Mouse (Mus musculus): ENCODE measurements at regions not wholly inside any gene's neighbourhood (a gene's known extent, or its start where the extent isn't known, plus 50 kb on each side); places are given as distances from the start of the nearest gene placed in this dataset.

- no peaks in the 10 kb centered on the region for H3K36me3 ChIP-seq
- H3K27me3 ChIP-seq (replicated peaks) = peaks cover 24% of the 10 kb centered on the region; the same call in 1 of the 2 replicates
- peaks cover 9% of the 10 kb centered on the region; the same call in 1 of the 2 replicates for H3K4me1 ChIP-seq
- no peak for ATAC-seq
- H3K4me2 ChIP-seq = no peak overlapping the region
- no peaks in the 10 kb centered on the region for H3K9me3 ChIP-seq (replicated peaks)
- no peak overlapping the region for H3K27ac ChIP-seq
- no peak overlapping the region for H3K9ac ChIP-seq
- 76% methylated on average over 17 of the region's 17 CpGs for WGBS (ENCODE audit: insufficient replicate concordance)
- no peak overlapping the region for H3K4me3 ChIP-seq
These were observed 147.0 kb downstream of the Setd4 start for GRCm38 (mm10) chr16:93456706-93457425.

GRCm38 (mm10) chr16:93454080-93454997 is 149.5 kb downstream of the Setd4 start:
- H3K9ac ChIP-seq = no peak overlapping the region
- no peak overlapping the region for H3K4me2 ChIP-seq
- H3K9me3 ChIP-seq (replicated peaks) = no peaks in the 10 kb centered on the region
- 25% methylated on average over 8 of the region's 8 CpGs for WGBS (ENCODE audit: insufficient replicate concordance)
- H3K36me3 ChIP-seq = no peaks in the 10 kb centered on the region
- H3K27me3 ChIP-seq (replicated peaks) = peaks cover 15% of the 10 kb centered on the region; the same call in 1 of the 2 replicates
- no peak overlapping the region for H3K4me3 ChIP-seq
- peak; percentile 53; the same call in 1 of the 2 replicates for ATAC-seq
- peaks cover 9% of the 10 kb centered on the region; the same call in 1 of the 2 replicates for H3K4me1 ChIP-seq
- no peak overlapping the region for H3K27ac ChIP-seq

DNA sequence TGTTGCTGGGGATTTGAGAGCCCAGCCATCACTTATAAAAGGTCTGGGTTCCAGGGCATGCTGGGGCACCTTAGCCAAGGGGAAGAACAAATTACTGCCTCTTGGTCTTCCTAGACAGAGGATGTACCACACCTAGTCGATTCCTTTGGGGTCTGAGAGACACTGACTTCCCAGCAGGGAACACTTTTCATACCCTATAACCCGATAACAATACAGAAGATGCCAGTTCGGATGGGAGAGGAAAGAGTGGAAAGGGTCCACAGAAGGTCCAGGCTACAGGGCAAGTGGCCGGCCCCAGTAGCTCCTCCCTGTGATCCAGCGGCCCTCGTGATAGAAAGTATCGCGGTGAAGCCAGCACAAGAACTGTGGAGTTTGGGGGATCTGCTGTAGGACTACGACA is 150.8 kb downstream of the Setd4 start:
- ATAC-seq = no peak
- H3K27me3 ChIP-seq (replicated peaks) = peaks cover 8% of the 10 kb centered on the region; the same call in 1 of the 2 replicates
- no peak overlapping the region for H3K9ac ChIP-seq
- no peak overlapping the region for H3K27ac ChIP-seq
- no peak overlapping the region for H3K4me2 ChIP-seq
- H3K4me3 ChIP-seq = no peak overlapping the region
- peaks cover 9% of the 10 kb centered on the region; the same call in 1 of the 2 replicates for H3K4me1 ChIP-seq
- WGBS (ENCODE audit: insufficient replicate concordance) = 60% methylated on average over 9 of the region's 9 CpGs
- no peaks in the 10 kb centered on the region for H3K9me3 ChIP-seq (replicated peaks)
- H3K36me3 ChIP-seq = no peaks in the 10 kb centered on the region

DNA sequence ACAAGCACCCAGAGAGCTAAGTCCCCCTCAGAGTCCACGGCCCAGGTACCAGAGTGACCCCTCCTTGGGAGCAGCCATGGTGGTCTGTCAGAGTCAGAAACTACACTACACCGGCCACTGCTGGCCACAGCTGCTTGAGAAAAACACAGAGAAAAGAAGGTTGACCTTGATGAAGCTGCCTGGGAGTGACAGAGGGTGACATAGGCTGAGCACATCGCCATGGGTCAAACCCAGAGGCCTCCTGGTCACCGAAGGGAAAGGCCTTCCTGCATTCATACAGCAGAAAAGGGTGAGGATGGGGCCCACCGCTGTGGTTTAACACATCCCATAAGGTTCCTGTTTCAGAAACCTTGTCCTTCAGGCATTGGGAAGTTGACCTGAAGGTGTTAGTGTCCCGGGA is 153.0 kb downstream of the Setd4 start:
- ATAC-seq = no peak
- no peak overlapping the region for H3K27ac ChIP-seq
- 51% methylated on average over 6 of the region's 6 CpGs for WGBS (ENCODE audit: insufficient replicate concordance)

GRCm38 (mm10) chr16:93449925-93450324 is 153.9 kb downstream of the Setd4 start:
- Histone ChIP-seq H3K27ac (no peak overlapping the region), H3K4me3 (no peak overlapping the region), H3K4me2 (no peak overlapping the region), H3K27me3 (replicated peaks) (peaks cover 8% of the 10 kb centered on the region), H3K4me1 (peaks cover 16% of the 10 kb centered on the region), H3K36me3 (no peaks in the 10 kb centered on the region), H3K9ac (no peak overlapping the region), H3K9me3 (replicated peaks) (no peaks in the 10 kb centered on the region)
- no peak for ATAC-seq
- WGBS (ENCODE audit: insufficient replicate concordance) = 28% methylated on average over 3 of the region's 3 CpGs

More for the DNA sequence above, 153.0 kb downstream of the Setd4 start:
- Histone ChIP-seq H3K4me1 (peaks cover 16% of the 10 kb centered on the region), H3K4me3 (no peak overlapping the region), H3K9ac (no peak overlapping the region), H3K4me2 (no peak overlapping the region), H3K36me3 (no peaks in the 10 kb centered on the region), H3K9me3 (replicated peaks) (no peaks in the 10 kb centered on the region), H3K27me3 (replicated peaks) (peaks cover 7% of the 10 kb centered on the region)

DNA sequence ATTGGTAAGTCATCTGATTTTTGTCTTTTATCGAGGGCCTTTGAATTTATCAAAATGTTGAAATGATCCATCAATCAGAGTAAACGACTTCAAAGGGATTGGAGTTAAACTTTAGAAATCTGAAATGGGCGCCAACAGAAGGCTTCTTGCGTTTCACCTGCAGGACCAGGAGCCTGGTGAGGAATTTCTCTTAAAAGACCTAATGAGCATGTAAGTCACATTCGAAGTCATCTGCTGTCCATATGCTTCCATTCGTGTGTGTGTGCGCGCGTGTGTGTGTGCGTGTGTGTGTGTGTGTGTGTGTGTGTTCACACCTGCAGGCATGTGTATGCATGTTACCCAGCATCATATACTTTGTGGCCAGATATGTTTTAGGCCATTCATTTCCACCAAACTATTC is 155.7 kb downstream of the Setd4 start:
- Histone ChIP-seq H3K4me2 (no peak overlapping the region), H3K4me1 (peaks cover 8% of the 10 kb centered on the region; the same call in 1 of the 2 replicates), H3K4me3 (no peak overlapping the region), H3K9ac (no peak overlapping the region), H3K9me3 (replicated peaks) (peaks cover 5% of the 10 kb centered on the region; the same call in 1 of the 2 replicates), H3K27me3 (replicated peaks) (peaks cover 10% of the 10 kb centered on the region), H3K36me3 (no peaks in the 10 kb centered on the region), H3K27ac (no peak overlapping the region)
- no peak for ATAC-seq
- 79% methylated on average over 10 of the region's 10 CpGs for WGBS (ENCODE audit: insufficient replicate concordance)

- H3K27ac ChIP-seq = no peak overlapping the region
- H3K4me2 ChIP-seq = no peak overlapping the region
- peaks cover 8% of the 10 kb centered on the region; the same call in 1 of the 2 replicates for H3K4me1 ChIP-seq
- H3K4me3 ChIP-seq = no peak overlapping the region
- no peak overlapping the region for H3K9ac ChIP-seq
- ATAC-seq = no peak
- H3K27me3 ChIP-seq (replicated peaks) = peaks cover 10% of the 10 kb centered on the region; the same call in 1 of the 2 replicates
- H3K9me3 ChIP-seq (replicated peaks) = peaks cover 5% of the 10 kb centered on the region; the same call in 1 of the 2 replicates
- no peaks in the 10 kb centered on the region for H3K36me3 ChIP-seq
- 49% methylated on average over 5 of the region's 5 CpGs for WGBS (ENCODE audit: insufficient replicate concordance)
These were observed 156.9 kb downstream of the Setd4 start for GRCm38 (mm10) chr16:93446970-93447369.

DNA sequence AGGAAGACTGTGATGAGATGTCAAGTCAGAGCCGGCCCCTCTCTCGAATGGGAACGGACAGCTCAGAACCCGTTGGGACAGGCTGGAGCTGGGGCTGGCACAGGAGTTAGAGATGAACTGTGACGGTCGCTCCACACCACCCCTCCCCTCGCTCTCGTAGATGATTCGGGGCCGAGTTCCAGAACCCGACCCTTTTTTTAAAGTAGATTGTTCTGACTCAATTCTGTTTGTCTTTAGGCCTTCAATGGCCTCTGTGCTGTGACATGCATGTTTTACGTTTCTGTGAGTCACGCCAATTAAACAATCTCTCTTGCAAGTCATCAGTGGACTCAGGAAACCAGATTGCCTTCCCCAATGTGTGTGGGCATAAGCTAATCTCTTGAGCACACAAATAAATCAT is 157.7 kb downstream of the Setd4 start:
- Histone ChIP-seq H3K27me3 (replicated peaks) (peaks cover 10% of the 10 kb centered on the region; the same call in 1 of the 2 replicates), H3K4me3 (no peak overlapping the region), H3K36me3 (no peaks in the 10 kb centered on the region), H3K4me1 (peaks cover 8% of the 10 kb centered on the region; the same call in 1 of the 2 replicates), H3K27ac (no peak overlapping the region), H3K9ac (no peak overlapping the region), H3K9me3 (replicated peaks) (peaks cover 5% of the 10 kb centered on the region; the same call in 1 of the 2 replicates), H3K4me2 (no peak overlapping the region)
- ATAC-seq = no peak
- 72% methylated on average over 13 of the region's 13 CpGs for WGBS (ENCODE audit: insufficient replicate concordance)

GRCm38 (mm10) chr16:93442837-93443236 is 161.0 kb downstream of the Setd4 start:
- no peak for ATAC-seq
- Histone ChIP-seq H3K4me3 (no peak overlapping the region), H3K9ac (no peak overlapping the region), H3K36me3 (no peaks in the 10 kb centered on the region), H3K4me1 (peaks cover 10% of the 10 kb centered on the region), H3K9me3 (replicated peaks) (peaks cover 5% of the 10 kb centered on the region; the same call in 1 of the 2 replicates), H3K27me3 (replicated peaks) (peaks cover 16% of the 10 kb centered on the region), H3K4me2 (no peak overlapping the region), H3K27ac (no peak overlapping the region)
- 55% methylated on average over 11 of the region's 11 CpGs for WGBS (ENCODE audit: insufficient replicate concordance)

GRCm38 (mm10) chr16:93437608-93438425 is 166.0 kb downstream of the Setd4 start:
- peaks cover 40% of the 10 kb centered on the region for H3K27me3 ChIP-seq (replicated peaks)
- no peak overlapping the region for H3K9ac ChIP-seq
- no peaks in the 10 kb centered on the region for H3K36me3 ChIP-seq
- 19% methylated on average over 14 of the region's 14 CpGs for WGBS (ENCODE audit: insufficient replicate concordance)
- no peak for ATAC-seq
- H3K4me1 ChIP-seq = peaks cover 5% of the 10 kb centered on the region; the same call in 1 of the 2 replicates
- no peak overlapping the region for H3K27ac ChIP-seq
- peak overlapping the region; percentile 17; the same call in 1 of the 2 replicates for H3K4me2 ChIP-seq
- no peaks in the 10 kb centered on the region for H3K9me3 ChIP-seq (replicated peaks)
- H3K4me3 ChIP-seq = no peak overlapping the region

DNA sequence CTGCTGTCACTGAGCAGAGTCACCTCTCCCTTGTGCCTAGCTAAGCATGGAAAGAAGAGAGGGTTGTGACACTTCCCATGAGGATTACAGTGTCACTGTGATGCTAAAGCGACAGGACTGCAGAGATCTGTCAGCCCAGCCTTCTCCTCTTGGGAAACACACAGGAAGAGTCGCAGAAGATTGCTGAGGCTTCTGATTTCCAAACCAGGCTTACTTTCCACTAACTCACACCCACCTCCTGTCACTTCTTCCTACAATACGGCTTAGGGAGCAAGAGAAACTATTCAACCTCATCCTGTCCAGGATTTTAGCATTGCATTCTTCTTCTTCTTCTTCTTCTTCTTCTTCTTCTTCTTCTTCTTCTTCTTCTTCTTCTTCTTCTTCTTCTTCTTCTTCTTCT is 167.1 kb downstream of the Setd4 start:
- ATAC-seq = no peak
- Histone ChIP-seq H3K27me3 (replicated peaks) (peaks cover 41% of the 10 kb centered on the region), H3K9ac (no peak overlapping the region), H3K4me1 (peaks cover 5% of the 10 kb centered on the region; the same call in 1 of the 2 replicates), H3K36me3 (no peaks in the 10 kb centered on the region), H3K4me3 (no peak overlapping the region), H3K4me2 (no peak overlapping the region), H3K9me3 (replicated peaks) (no peaks in the 10 kb centered on the region), H3K27ac (no peak overlapping the region)
- 24% methylated on average over 3 of the region's 3 CpGs for WGBS (ENCODE audit: insufficient replicate concordance)
